Mouse (Mus musculus): ENCODE results near the gene Mtss1l. TPM values are rescaled to one million over a fixed set of nuclear protein-coding genes. Genes with fewer than 3 reads are reported as not detected.
"Not testable (repeated sequence)": the region's sequence is repeated elsewhere in the genome, so short reads cannot be mapped to it uniquely, and the experiment has no call there.

Gene Mtss1l
- polyA plus RNA-seq, 1 experiment = 7.1 TPM

DNA sequence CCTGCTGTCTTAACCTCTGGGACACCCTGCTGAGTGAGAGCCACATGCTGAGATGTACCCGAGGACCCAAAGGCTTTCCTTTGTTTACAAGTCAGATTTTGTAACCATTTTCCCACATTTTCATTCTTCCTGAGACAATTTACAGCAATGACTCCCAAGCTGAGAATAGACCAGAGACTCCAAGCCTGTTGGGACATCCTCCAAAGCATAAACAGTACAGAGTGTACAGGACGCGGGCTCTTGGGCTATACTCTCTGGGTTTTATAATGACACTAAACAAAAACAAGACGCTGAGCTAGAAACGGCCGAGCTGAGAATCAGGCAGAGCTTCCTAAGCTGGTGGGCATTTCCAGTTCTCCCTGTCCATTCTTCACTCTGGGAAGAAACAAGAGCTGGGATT lies 53.4 kb downstream of the Mtss1l start:
- no peak for TF ChIP-seq CTCF (IDR thresholded peaks at IDR 0.05; ENCODE audit: low read depth, low read length)
- no peak for TF ChIP-seq EP300 (IDR thresholded peaks at IDR 0.05; ENCODE audit: insufficient read depth, low read depth, low read length)
- no peak for TF ChIP-seq POLR2A (IDR thresholded peaks at IDR 0.05; ENCODE audit: insufficient read depth, low read length)
- Histone ChIP-seq H3K9ac (ENCODE audit: low read depth, poor library complexity, severe bottlenecking) (no peak overlapping the region), H3K4me3 (ENCODE audit: low read depth, low read length) (no peak overlapping the region), H3K9me3 (replicated peaks; ENCODE audit: control insufficient read depth, insufficient read depth, low read length, poor library complexity, severe bottlenecking) (peaks cover 6% of the 10 kb centered on the region), H3K36me3 (ENCODE audit: control insufficient read depth, insufficient read depth, low read length, poor library complexity, severe bottlenecking) (no peaks in the 10 kb centered on the region), H3K4me1 (ENCODE audit: control insufficient read depth, insufficient read depth, low read length) (no peaks in the 10 kb centered on the region), H3K27ac (ENCODE audit: insufficient read depth, low read length) (no peak overlapping the region), H3K27me3 (ENCODE audit: control insufficient read depth, insufficient read depth, low read length, poor library complexity, severe bottlenecking) (no peaks in the 10 kb centered on the region)

DNA sequence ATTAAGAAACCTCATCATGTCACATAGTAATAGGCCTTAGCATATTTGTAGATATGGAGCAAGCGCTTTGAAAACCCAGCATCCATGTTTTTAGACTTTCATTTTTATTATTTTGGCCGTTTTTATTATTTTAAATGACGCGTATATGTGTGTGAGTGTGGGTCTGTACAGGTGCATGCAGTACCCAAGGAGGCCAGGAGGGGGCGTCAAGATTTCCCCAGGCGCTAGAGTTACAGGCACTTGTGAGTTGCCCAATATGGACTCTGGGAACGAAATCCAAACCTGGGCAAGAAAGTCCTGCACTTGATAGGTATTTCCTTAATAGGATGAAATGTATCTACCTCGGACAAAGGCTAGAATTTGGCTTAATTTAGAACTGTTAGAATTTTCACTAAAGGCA lies 54.0 kb downstream of the Mtss1l start:
- Histone ChIP-seq H3K9ac (ENCODE audit: low read depth, poor library complexity, severe bottlenecking) (no peak overlapping the region), H3K9me3 (replicated peaks; ENCODE audit: control insufficient read depth, insufficient read depth, low read length, poor library complexity, severe bottlenecking) (peaks cover 6% of the 10 kb centered on the region), H3K4me3 (ENCODE audit: low read depth, low read length) (no peak overlapping the region), H3K36me3 (ENCODE audit: control insufficient read depth, insufficient read depth, low read length, poor library complexity, severe bottlenecking) (no peaks in the 10 kb centered on the region), H3K27ac (ENCODE audit: insufficient read depth, low read length) (no peak overlapping the region), H3K27me3 (ENCODE audit: control insufficient read depth, insufficient read depth, low read length, poor library complexity, severe bottlenecking) (no peaks in the 10 kb centered on the region), H3K4me1 (ENCODE audit: control insufficient read depth, insufficient read depth, low read length) (no peaks in the 10 kb centered on the region)
- no peak for TF ChIP-seq POLR2A (IDR thresholded peaks at IDR 0.05; ENCODE audit: insufficient read depth, low read length)
- TF ChIP-seq CTCF (IDR thresholded peaks at IDR 0.05; ENCODE audit: low read depth, low read length) = peak; percentile 63
- TF ChIP-seq EP300 (IDR thresholded peaks at IDR 0.05; ENCODE audit: insufficient read depth, low read depth, low read length) = no peak

GRCm38 (mm10) chr8:110775721-110776120 lies 54.4 kb downstream of the Mtss1l start:
- Histone ChIP-seq H3K9ac (ENCODE audit: low read depth, poor library complexity, severe bottlenecking) (no peak overlapping the region), H3K9me3 (replicated peaks; ENCODE audit: control insufficient read depth, insufficient read depth, low read length, poor library complexity, severe bottlenecking) (peaks cover 6% of the 10 kb centered on the region), H3K27ac (ENCODE audit: insufficient read depth, low read length) (no peak overlapping the region), H3K36me3 (ENCODE audit: control insufficient read depth, insufficient read depth, low read length, poor library complexity, severe bottlenecking) (no peaks in the 10 kb centered on the region), H3K4me3 (ENCODE audit: low read depth, low read length) (no peak overlapping the region), H3K27me3 (ENCODE audit: control insufficient read depth, insufficient read depth, low read length, poor library complexity, severe bottlenecking) (no peaks in the 10 kb centered on the region), H3K4me1 (ENCODE audit: control insufficient read depth, insufficient read depth, low read length) (no peaks in the 10 kb centered on the region)
- TF ChIP-seq EP300 (IDR thresholded peaks at IDR 0.05; ENCODE audit: insufficient read depth, low read depth, low read length) (no peak), CTCF (IDR thresholded peaks at IDR 0.05; ENCODE audit: low read depth, low read length) (no peak), POLR2A (IDR thresholded peaks at IDR 0.05; ENCODE audit: insufficient read depth, low read length) (no peak)

GRCm38 (mm10) chr8:110776335-110776734 lies 55.1 kb downstream of the Mtss1l start:
- no peak for TF ChIP-seq EP300 (IDR thresholded peaks at IDR 0.05; ENCODE audit: insufficient read depth, low read depth, low read length)
- TF ChIP-seq POLR2A (IDR thresholded peaks at IDR 0.05; ENCODE audit: insufficient read depth, low read length) = no peak
- peak; percentile 27 for TF ChIP-seq CTCF (IDR thresholded peaks at IDR 0.05; ENCODE audit: low read depth, low read length)
- H3K36me3 ChIP-seq (ENCODE audit: control insufficient read depth, insufficient read depth, low read length, poor library complexity, severe bottlenecking) = no peaks in the 10 kb centered on the region
- H3K9me3 ChIP-seq (replicated peaks; ENCODE audit: control insufficient read depth, insufficient read depth, low read length, poor library complexity, severe bottlenecking) = peaks cover 6% of the 10 kb centered on the region
- H3K9ac ChIP-seq (ENCODE audit: low read depth, poor library complexity, severe bottlenecking) = no peak overlapping the region
- no peaks in the 10 kb centered on the region for H3K27me3 ChIP-seq (ENCODE audit: control insufficient read depth, insufficient read depth, low read length, poor library complexity, severe bottlenecking)
- H3K27ac ChIP-seq (ENCODE audit: insufficient read depth, low read length) = no peak overlapping the region
- no peaks in the 10 kb centered on the region for H3K4me1 ChIP-seq (ENCODE audit: control insufficient read depth, insufficient read depth, low read length)
- no peak overlapping the region for H3K4me3 ChIP-seq (ENCODE audit: low read depth, low read length)

- TF ChIP-seq POLR2A (IDR thresholded peaks at IDR 0.05; ENCODE audit: insufficient read depth, low read length) (no peak), CTCF (IDR thresholded peaks at IDR 0.05; ENCODE audit: low read depth, low read length) (no peak), EP300 (IDR thresholded peaks at IDR 0.05; ENCODE audit: insufficient read depth, low read depth, low read length) (no peak)
- no peaks in the 10 kb centered on the region for H3K4me1 ChIP-seq (ENCODE audit: control insufficient read depth, insufficient read depth, low read length)
- no peak overlapping the region for H3K4me3 ChIP-seq (ENCODE audit: low read depth, low read length)
- peaks cover 6% of the 10 kb centered on the region for H3K9me3 ChIP-seq (replicated peaks; ENCODE audit: control insufficient read depth, insufficient read depth, low read length, poor library complexity, severe bottlenecking)
- H3K27me3 ChIP-seq (ENCODE audit: control insufficient read depth, insufficient read depth, low read length, poor library complexity, severe bottlenecking) = no peaks in the 10 kb centered on the region
- no peaks in the 10 kb centered on the region for H3K36me3 ChIP-seq (ENCODE audit: control insufficient read depth, insufficient read depth, low read length, poor library complexity, severe bottlenecking)
- no peak overlapping the region for H3K27ac ChIP-seq (ENCODE audit: insufficient read depth, low read length)
- no peak overlapping the region for H3K9ac ChIP-seq (ENCODE audit: low read depth, poor library complexity, severe bottlenecking)
These were observed 58.8 kb downstream of the Mtss1l start for GRCm38 (mm10) chr8:110779924-110780718.

GRCm38 (mm10) chr8:110785366-110785765 lies 64.1 kb downstream of the Mtss1l start:
- H3K27ac ChIP-seq (ENCODE audit: insufficient read depth, low read length) = no peak overlapping the region
- H3K36me3 ChIP-seq (ENCODE audit: control insufficient read depth, insufficient read depth, low read length, poor library complexity, severe bottlenecking) = no peaks in the 10 kb centered on the region
- H3K9me3 ChIP-seq (replicated peaks; ENCODE audit: control insufficient read depth, insufficient read depth, low read length, poor library complexity, severe bottlenecking) = no peaks in the 10 kb centered on the region
- no peak overlapping the region for H3K4me3 ChIP-seq (ENCODE audit: low read depth, low read length)
- TF ChIP-seq CTCF (IDR thresholded peaks at IDR 0.05; ENCODE audit: low read depth, low read length) (no peak), POLR2A (IDR thresholded peaks at IDR 0.05; ENCODE audit: insufficient read depth, low read length) (no peak), EP300 (IDR thresholded peaks at IDR 0.05; ENCODE audit: insufficient read depth, low read depth, low read length) (no peak)
- H3K27me3 ChIP-seq (ENCODE audit: control insufficient read depth, insufficient read depth, low read length, poor library complexity, severe bottlenecking) = no peaks in the 10 kb centered on the region
- H3K9ac ChIP-seq (ENCODE audit: low read depth, poor library complexity, severe bottlenecking) = no peak overlapping the region
- H3K4me1 ChIP-seq (ENCODE audit: control insufficient read depth, insufficient read depth, low read length) = peaks cover 4% of the 10 kb centered on the region

DNA sequence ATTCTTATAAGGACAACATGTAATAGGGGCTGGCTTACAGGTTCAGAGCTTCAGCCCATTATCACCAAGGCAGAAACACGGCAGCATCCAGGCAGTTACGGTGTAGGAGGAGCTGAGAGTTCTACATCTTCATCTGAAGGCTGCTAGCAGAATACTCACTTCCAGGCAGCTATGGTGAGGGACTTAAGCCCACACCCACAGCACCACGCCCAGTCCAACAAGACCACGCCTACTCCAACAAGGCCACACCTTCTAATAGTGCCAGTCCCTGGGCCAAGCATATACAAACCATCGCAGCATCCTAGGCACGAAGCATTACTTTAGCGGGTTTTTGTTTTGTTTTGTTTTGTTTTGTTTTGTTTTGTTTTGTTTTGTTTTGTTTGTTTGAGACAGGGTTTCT lies 65.2 kb downstream of the Mtss1l start:
- not testable (repeated sequence) for H3K4me3 ChIP-seq (ENCODE audit: low read depth, low read length); H3K9me3 ChIP-seq (replicated peaks; ENCODE audit: control insufficient read depth, insufficient read depth, low read length, poor library complexity, severe bottlenecking); H3K27me3 ChIP-seq (ENCODE audit: control insufficient read depth, insufficient read depth, low read length, poor library complexity, severe bottlenecking); H3K27ac ChIP-seq (ENCODE audit: insufficient read depth, low read length); H3K4me1 ChIP-seq (ENCODE audit: control insufficient read depth, insufficient read depth, low read length); H3K36me3 ChIP-seq (ENCODE audit: control insufficient read depth, insufficient read depth, low read length, poor library complexity, severe bottlenecking); H3K9ac ChIP-seq (ENCODE audit: low read depth, poor library complexity, severe bottlenecking)
